Mouse (Mus musculus) kidney, postnatal 0 days (tissue): ENCODE data around the gene Hmgcr. TPM values are rescaled to one million over a fixed set of nuclear protein-coding genes. Genes with fewer than 3 reads are reported as not detected.
A peak's percentile ranks its signal among the peaks of the same experiment; 100 is the strongest.

Experiments
- ATAC-seq: fragments of 200-750 bp; cut with Nextera tagmentation; replicated peaks from 2 replicates; pipeline ENCODE4 v1.8.0; 2017; ENCODE audit warnings: low read depth, moderate number of reproducible peaks, moderate TSS enrichment, moderate library complexity; ENCODE audit not compliant: low FRiP score
- DNase-seq: peaks from one replicate; pipeline ENCODE4 v3.0.0-alpha.2; 2016; ENCODE audit warnings: low spot score
- H3K27ac ChIP-seq: fragments of 300-500 bp; sonication (generic); 2 replicates; pipeline ENCODE4 v1.5.1; 2014; ENCODE audit warnings: mild to moderate bottlenecking
- H3K27me3 ChIP-seq: fragments of 300-500 bp; sonication (generic); 2 replicates; pipeline ENCODE4 v1.6.1; 2014; ENCODE audit warnings: low read length, mixed read lengths; ENCODE audit not compliant: insufficient read depth
- H3K36me3 ChIP-seq: fragments of 300-500 bp; sonication (generic); 2 replicates; pipeline ENCODE4 v1.6.1; 2014; ENCODE audit warnings: low read length, mixed read lengths; ENCODE audit not compliant: insufficient read depth
- H3K4me1 ChIP-seq: fragments of 300-500 bp; sonication (generic); replicated peaks from 2 replicates; pipeline ENCODE4 v1.6.1; 2014; ENCODE audit warnings: antibody characterized with exemption, low read length, mixed read lengths; ENCODE audit not compliant: insufficient read depth
- H3K4me2 ChIP-seq: fragments of 300-500 bp; sonication (generic); 2 replicates; pipeline ENCODE4 v1.6.1; 2014; ENCODE audit warnings: mild to moderate bottlenecking, low read length, moderate library complexity, mixed read lengths
- H3K4me3 ChIP-seq: fragments of 300-500 bp; sonication (generic); replicated peaks from 2 replicates; pipeline ENCODE4 v1.5.1; 2014; ENCODE audit warnings: low read depth, low read length
- H3K9ac ChIP-seq: fragments of 300-500 bp; sonication (generic); 2 replicates; pipeline ENCODE4 v1.6.1; 2014; ENCODE audit warnings: low read depth, low read length
- H3K9me3 ChIP-seq: fragments of 300-500 bp; sonication (generic); replicated peaks from 2 replicates; pipeline ENCODE4 v1.6.1; 2016; ENCODE audit warnings: low read length, inconsistent platforms, mixed read lengths
- CTCF ChIP-seq: IDR thresholded peaks from 2 replicates; pipeline ENCODE4 v1.5.1; 2016; ENCODE audit warnings: antibody characterized with exemption, low read depth, mild to moderate bottlenecking, moderate library complexity
- WGBS: fragments of 180-500 bp; shearing (Covaris S2); extraction: QIAGEN DNeasy Blood & Tissue Kit; methylation state at CpG from one replicate; pipeline ENCODE4 v1.1.7; 2014; 5-methylcytosine and 5-hydroxymethylcytosine counted together
- polyA plus RNA-seq: library from polyadenylated mRNA; unstranded; fragments of >200 nt; fragmentation: Nextera tagmentation; extraction: Ambion mirVana; gene quantifications from 2 replicates; pipeline ENCODE4 v1.2.1, GENCODE M21; 2015

Gene Hmgcr
- polyA plus RNA-seq, 1 experiment from 2014 or later, result 36.7 TPM

DNA sequence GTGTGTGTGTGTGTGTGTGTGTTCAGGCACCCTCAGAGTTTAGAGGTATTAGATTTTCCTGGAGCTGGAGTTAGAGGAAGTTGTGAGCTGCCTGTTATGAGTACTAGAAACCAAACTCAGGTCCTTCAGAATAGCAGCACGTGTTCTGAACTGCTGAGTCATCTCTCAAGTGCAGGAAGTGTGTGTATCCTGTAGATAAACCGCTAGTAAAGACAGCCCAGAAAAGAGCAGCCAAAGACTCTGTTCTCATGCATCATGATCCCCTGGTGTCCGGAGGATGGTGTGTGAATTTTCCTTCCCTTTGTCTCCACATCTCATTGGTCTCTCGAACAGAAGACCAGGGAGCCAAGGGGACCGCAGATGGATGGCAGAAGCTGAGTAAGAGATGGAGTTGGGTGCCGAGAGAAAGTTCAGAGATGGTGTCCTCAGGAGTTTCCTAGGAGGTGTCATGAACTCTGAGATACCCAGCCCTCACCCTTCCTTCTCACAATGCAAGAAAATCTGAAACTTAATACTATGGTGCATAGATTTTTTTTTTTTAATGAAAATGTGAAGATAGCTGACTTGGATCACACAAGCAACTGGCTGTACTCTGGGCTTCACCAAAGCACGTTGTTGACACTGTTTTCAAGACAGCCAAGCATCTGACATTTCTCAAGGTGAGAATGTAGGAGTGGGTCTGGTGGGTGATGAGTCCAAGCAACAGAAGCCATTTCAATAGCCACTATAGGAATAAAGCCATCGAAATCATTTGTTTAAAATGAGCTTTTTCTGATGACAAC is 27.3 kb upstream of the Hmgcr start:
- Histone ChIP-seq H3K4me3 (no peak overlapping the region), H3K36me3 (no peaks in the 10 kb centered on the region), H3K27me3 (no peaks in the 10 kb centered on the region), H3K4me2 (no peak overlapping the region), H3K9me3 (no peaks in the 10 kb centered on the region), H3K27ac (no peak overlapping the region), H3K4me1 (no peaks in the 10 kb centered on the region), H3K9ac (no peak overlapping the region)
- DNase-seq (peak; percentile 36), ATAC-seq (no peak)
- 67% methylated on average over 8 of the region's 8 CpGs for WGBS
- no peak for TF ChIP-seq CTCF

DNA sequence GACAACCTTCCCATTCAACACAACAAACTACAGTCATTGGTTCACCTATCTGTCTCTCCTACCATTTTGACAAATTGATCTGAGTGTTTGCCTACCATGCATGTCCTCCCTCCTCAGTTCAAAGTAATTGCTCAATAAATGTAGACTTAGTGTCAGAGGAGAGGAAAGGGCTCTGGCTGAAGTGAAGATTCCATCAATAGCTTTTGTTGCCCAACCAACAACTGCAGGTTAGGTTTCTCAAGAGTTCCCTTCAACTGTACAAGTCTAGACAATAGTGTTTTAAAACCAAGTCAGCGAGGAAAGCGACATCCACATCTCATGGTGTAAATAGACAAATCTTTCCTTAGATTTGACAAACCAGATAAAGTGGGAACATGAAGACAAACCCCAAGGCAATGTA is 24.7 kb upstream of the Hmgcr start:
- Histone ChIP-seq H3K4me3 (no peak overlapping the region), H3K9me3 (no peaks in the 10 kb centered on the region), H3K36me3 (no peaks in the 10 kb centered on the region), H3K27me3 (no peaks in the 10 kb centered on the region), H3K4me1 (no peaks in the 10 kb centered on the region), H3K27ac (no peak overlapping the region), H3K9ac (no peak overlapping the region), H3K4me2 (no peak overlapping the region)
- no peak for TF ChIP-seq CTCF
- DNase-seq (no peak), ATAC-seq (no peak)
- WGBS, result 90% methylated on average over 2 of the region's 2 CpGs

DNA sequence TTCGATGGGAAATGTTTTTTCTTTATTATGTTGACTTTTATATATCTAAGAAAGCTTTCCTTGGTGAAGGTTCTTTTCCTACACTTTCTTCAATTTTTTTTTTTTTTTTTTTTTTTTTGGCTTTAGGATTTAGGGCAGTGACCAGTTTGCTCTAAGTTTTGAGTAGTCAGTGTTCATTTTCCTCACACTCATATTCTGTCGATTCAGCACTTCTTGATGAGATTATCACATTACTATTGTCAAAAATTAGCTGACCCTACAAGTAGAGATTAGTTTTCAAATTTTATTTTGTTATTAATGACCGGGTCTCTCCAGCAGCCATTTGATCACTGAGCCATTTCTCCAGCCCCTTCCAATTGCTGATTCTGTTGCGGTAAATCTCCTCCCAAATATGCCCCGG is 19.2 kb upstream of the Hmgcr start:
- no peak for TF ChIP-seq CTCF
- H3K9ac ChIP-seq, result no peak overlapping the region
- no peak for ATAC-seq
- no peak for DNase-seq
- no peaks in the 10 kb centered on the region for H3K4me1 ChIP-seq
- H3K27me3 ChIP-seq, result no peaks in the 10 kb centered on the region
- no peak overlapping the region for H3K4me3 ChIP-seq
- H3K9me3 ChIP-seq, result no peaks in the 10 kb centered on the region
- H3K4me2 ChIP-seq, result no peak overlapping the region
- no peak overlapping the region for H3K27ac ChIP-seq
- 83% methylated on average over 5 of the region's 5 CpGs for WGBS
- no peaks in the 10 kb centered on the region for H3K36me3 ChIP-seq

DNA sequence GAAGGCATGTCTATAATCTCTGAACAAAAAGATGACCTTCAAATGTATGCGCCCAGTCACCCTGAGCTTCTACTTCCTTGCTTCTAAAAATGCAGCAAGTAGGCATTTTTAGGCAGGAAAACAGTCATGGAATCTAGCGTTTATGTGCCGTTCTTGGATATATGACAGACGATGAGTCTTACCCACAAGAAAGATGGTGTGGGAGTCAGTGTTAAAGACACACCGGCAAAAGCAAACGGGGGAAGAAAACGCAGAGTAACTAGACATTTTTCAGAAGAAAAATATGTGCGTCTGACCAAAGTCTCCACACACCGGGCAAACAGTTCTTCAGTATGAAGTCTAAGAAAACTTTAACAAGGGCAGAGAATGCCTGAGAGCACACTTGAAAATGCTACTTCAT is 16.5 kb upstream of the Hmgcr start:
- DNase-seq, result no peak
- no peak for TF ChIP-seq CTCF
- Histone ChIP-seq H3K27ac (no peak overlapping the region), H3K4me1 (no peaks in the 10 kb centered on the region), H3K9ac (no peak overlapping the region), H3K4me2 (no peak overlapping the region), H3K36me3 (no peaks in the 10 kb centered on the region), H3K4me3 (no peak overlapping the region), H3K27me3 (no peaks in the 10 kb centered on the region), H3K9me3 (no peaks in the 10 kb centered on the region)
- no peak; the same call in 1 of the 2 replicates for ATAC-seq
- WGBS, result 65% methylated on average over 9 of the region's 9 CpGs

DNA sequence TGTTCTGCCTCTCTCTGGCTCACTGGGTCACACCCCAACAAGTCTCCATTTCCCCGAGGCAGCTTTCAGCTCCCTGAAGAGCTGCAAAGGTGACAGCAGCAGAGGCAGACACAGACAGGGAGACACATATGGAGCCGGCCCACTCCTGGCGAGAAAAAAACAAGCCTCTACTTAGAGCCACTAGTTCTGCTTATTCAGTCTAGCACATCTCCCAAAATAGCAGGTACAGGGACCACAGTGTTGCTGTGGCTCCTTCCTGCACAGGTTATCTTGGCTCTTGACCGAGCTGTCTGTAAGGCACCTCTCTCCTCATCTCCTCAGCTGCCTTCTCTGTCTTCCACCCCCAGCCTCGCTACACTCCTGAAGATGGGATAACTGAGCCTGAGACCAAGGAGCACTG is 14.0 kb upstream of the Hmgcr start:
- TF ChIP-seq CTCF, result no peak
- ATAC-seq, result no peak
- no peaks in the 10 kb centered on the region for H3K36me3 ChIP-seq
- WGBS, result 79% methylated on average over 5 of the region's 5 CpGs
- H3K4me3 ChIP-seq, result no peak overlapping the region
- no peaks in the 10 kb centered on the region for H3K9me3 ChIP-seq
- H3K4me1 ChIP-seq, result no peaks in the 10 kb centered on the region
- no peak overlapping the region for H3K27ac ChIP-seq
- no peaks in the 10 kb centered on the region for H3K27me3 ChIP-seq
- no peak overlapping the region for H3K9ac ChIP-seq
- no peak for DNase-seq
- no peak overlapping the region for H3K4me2 ChIP-seq

DNA sequence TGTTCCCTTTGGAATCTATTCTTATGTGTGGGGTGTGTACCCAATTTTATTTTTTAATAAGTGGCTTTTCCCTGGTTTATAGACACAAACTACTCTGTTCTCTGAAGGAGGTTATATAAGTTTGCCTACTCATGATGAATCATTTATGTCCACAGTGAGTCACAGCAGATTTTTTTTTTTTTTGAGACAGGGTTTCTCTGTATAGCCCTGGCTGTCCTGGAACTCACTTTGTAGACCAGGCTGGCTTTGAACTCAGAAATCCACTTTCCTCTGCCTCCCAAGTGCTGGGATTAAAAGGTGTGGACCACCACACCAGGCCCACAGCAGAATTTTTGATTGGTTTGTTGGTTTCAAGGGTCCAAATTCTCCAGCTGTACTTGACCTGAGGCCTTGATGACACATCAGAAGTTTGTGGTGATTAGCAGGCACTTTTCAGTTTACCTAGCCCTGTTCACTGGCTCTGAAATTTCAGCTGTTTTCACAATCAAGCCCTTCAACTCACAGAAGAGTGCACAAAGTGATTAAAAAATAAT is 10.4 kb upstream of the Hmgcr start:
- H3K27me3 ChIP-seq, result no peaks in the 10 kb centered on the region
- H3K9me3 ChIP-seq, result no peaks in the 10 kb centered on the region
- no peak overlapping the region for H3K4me2 ChIP-seq
- H3K9ac ChIP-seq, result no peak overlapping the region
- TF ChIP-seq CTCF, result no peak
- H3K27ac ChIP-seq, result no peak overlapping the region
- ATAC-seq, result no peak
- no peak for DNase-seq
- no peaks in the 10 kb centered on the region for H3K36me3 ChIP-seq
- no peak overlapping the region for H3K4me3 ChIP-seq
- H3K4me1 ChIP-seq, result no peaks in the 10 kb centered on the region
